Mouse (Mus musculus): ENCODE data around the gene Aldh9a1.

- TF ChIP-seq CTCF (IDR thresholded peaks at IDR 0.05; ENCODE audit: insufficient read depth, low read depth, low read length) (no peak), POLR2A (IDR thresholded peaks at IDR 0.05; ENCODE audit: insufficient read depth, low read depth, low read length) (no peak)
These were observed 38.0 kb downstream of the Aldh9a1 start for GRCm38 (mm10) chr1:167387796-167388195.
